Mouse (Mus musculus): ENCODE measurements around the gene Hnrnpc. TPM values are rescaled to one million over a fixed set of nuclear protein-coding genes. Genes with fewer than 3 reads are reported as not detected.

Hnrnpc gene
- polyA plus RNA-seq, 1 experiment: 237 TPM

- TF ChIP-seq POLR2A (IDR thresholded peaks at IDR 0.05; ENCODE audit: borderline replicate concordance, low read depth, low read length) (no peak), CTCF (IDR thresholded peaks at IDR 0.05; ENCODE audit: low read depth, low read length) (no peak)
- no peak overlapping the region for H3K4me3 ChIP-seq (ENCODE audit: insufficient read depth, low read length)
- H3K4me1 ChIP-seq (ENCODE audit: control insufficient read depth, insufficient read depth, low read length): peaks cover 12% of the 10 kb centered on the region
- no peak overlapping the region for H3K27ac ChIP-seq (ENCODE audit: insufficient read depth, low read depth, low read length)
These were observed 20.8 kb upstream of the Hnrnpc start for GRCm38 (mm10) chr14:52124636-52125035.

DNA sequence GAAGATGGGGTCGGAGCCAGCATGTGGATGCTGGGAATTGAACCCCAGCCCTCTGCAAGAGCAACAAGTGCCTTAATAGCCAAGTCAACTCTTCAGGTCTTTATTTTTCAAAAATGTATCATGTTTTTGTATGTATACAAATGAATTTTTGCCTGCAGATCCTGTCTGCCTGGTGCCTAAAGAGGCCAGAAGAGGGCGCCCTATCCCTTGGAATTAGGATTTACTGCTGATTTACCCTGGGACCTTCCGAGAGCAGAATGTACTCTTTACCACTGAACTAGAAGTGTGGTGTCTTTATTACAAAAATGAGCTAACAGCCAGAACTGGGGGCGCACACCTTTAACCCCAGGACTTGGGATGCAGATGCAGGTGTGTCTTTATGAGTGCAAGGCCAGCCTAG is 20.1 kb upstream of the Hnrnpc start:
- H3K4me3 ChIP-seq (ENCODE audit: insufficient read depth, low read length): no peak overlapping the region
- peak; percentile 71 for TF ChIP-seq CTCF (IDR thresholded peaks at IDR 0.05; ENCODE audit: low read depth, low read length)
- no peak for TF ChIP-seq POLR2A (IDR thresholded peaks at IDR 0.05; ENCODE audit: borderline replicate concordance, low read depth, low read length)
- no peak overlapping the region for H3K27ac ChIP-seq (ENCODE audit: insufficient read depth, low read depth, low read length)
- H3K4me1 ChIP-seq (ENCODE audit: control insufficient read depth, insufficient read depth, low read length): peaks cover 16% of the 10 kb centered on the region

DNA sequence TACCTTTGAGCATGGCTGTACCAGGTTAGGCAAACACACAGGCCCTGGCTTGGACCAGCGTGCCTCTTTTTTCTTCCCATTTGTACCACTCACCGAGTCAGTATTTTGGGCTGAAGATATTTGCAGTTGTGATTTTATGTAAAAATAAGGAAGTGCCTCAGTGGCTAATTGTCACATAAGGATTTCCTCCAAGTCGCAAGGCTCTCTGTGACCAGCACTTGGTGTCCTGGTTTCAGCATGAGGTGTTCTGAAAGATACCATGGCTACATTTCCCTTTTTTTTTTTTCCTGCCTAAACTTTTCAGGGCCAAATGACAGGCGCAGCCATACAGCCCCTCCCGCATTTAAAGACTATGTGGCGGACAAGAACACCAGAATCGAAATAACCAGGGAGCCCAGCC is 16.3 kb upstream of the Hnrnpc start:
- Histone ChIP-seq H3K4me3 (ENCODE audit: insufficient read depth, low read length) (peak overlapping the region; percentile 50), H3K4me1 (ENCODE audit: control insufficient read depth, insufficient read depth, low read length) (peaks cover 20% of the 10 kb centered on the region), H3K27ac (ENCODE audit: insufficient read depth, low read depth, low read length) (peak overlapping the region; percentile 89)
- TF ChIP-seq POLR2A (IDR thresholded peaks at IDR 0.05; ENCODE audit: borderline replicate concordance, low read depth, low read length): no peak
- TF ChIP-seq CTCF (IDR thresholded peaks at IDR 0.05; ENCODE audit: low read depth, low read length): no peak

DNA sequence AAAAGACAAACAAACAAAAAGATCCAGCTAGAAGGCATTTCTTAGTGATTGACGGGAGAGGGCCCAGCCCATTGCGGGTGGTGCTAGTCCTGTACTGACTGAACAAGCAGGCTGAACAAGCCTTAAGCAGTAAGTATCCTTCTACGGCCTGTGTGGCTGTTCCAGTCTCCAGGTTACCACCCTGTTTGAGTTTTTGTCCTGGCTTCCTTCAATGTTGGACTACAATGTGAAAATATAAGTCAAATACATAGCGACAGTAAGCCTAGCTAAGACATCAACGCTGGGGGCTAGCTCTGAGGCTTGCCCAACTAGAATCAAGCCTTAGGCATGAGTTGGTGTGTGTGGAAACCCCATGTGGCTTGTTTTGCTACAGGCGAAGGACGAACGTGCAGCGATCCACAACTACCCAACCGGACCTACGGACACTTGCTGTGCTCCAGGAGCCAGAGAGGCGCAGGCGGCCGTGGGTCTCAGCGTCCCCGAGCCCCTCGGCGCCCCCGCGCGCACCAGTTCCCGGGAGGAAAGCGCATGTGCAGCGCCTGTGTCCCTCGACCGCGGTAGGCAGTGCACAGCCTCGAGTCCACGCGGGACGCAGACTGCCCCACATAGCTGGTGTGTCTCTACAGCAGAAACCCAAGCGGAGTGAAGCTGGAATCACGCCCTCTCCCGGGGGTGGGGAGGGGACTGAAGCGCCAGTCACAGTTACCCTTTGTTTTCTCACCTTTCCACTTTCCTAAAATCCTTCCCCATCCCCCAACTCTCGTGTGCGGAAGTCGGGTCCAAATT is 15.2 kb upstream of the Hnrnpc start:
- Histone ChIP-seq H3K4me3 (ENCODE audit: insufficient read depth, low read length) (peak overlapping the region; percentile 50), H3K27ac (ENCODE audit: insufficient read depth, low read depth, low read length) (peak overlapping the region; percentile 89), H3K4me1 (ENCODE audit: control insufficient read depth, insufficient read depth, low read length) (peaks cover 20% of the 10 kb centered on the region)
- no peak for TF ChIP-seq POLR2A (IDR thresholded peaks at IDR 0.05; ENCODE audit: borderline replicate concordance, low read depth, low read length)
- TF ChIP-seq CTCF (IDR thresholded peaks at IDR 0.05; ENCODE audit: low read depth, low read length): no peak

- no peak overlapping the region; the same call in 1 of the 2 replicates for H3K27ac ChIP-seq (ENCODE audit: insufficient read depth, low read depth, low read length)
- H3K4me3 ChIP-seq (ENCODE audit: insufficient read depth, low read length): no peak overlapping the region
- no peak for TF ChIP-seq POLR2A (IDR thresholded peaks at IDR 0.05; ENCODE audit: borderline replicate concordance, low read depth, low read length)
- no peak for TF ChIP-seq CTCF (IDR thresholded peaks at IDR 0.05; ENCODE audit: low read depth, low read length)
- peaks cover 20% of the 10 kb centered on the region for H3K4me1 ChIP-seq (ENCODE audit: control insufficient read depth, insufficient read depth, low read length)
These were observed 14.6 kb upstream of the Hnrnpc start for GRCm38 (mm10) chr14:52118456-52118822.

- Histone ChIP-seq H3K27ac (ENCODE audit: insufficient read depth, low read depth, low read length) (no peak overlapping the region), H3K4me3 (ENCODE audit: insufficient read depth, low read length) (no peak overlapping the region), H3K4me1 (ENCODE audit: control insufficient read depth, insufficient read depth, low read length) (peaks cover 14% of the 10 kb centered on the region)
- TF ChIP-seq CTCF (IDR thresholded peaks at IDR 0.05; ENCODE audit: low read depth, low read length): no peak
- TF ChIP-seq POLR2A (IDR thresholded peaks at IDR 0.05; ENCODE audit: borderline replicate concordance, low read depth, low read length): no peak
These were observed 13.4 kb upstream of the Hnrnpc start for GRCm38 (mm10) chr14:52117241-52117640.

GRCm38 (mm10) chr14:52114101-52114500 is 10.3 kb upstream of the Hnrnpc start:
- peaks cover 5% of the 10 kb centered on the region for H3K4me1 ChIP-seq (ENCODE audit: control insufficient read depth, insufficient read depth, low read length)
- no peak for TF ChIP-seq POLR2A (IDR thresholded peaks at IDR 0.05; ENCODE audit: borderline replicate concordance, low read depth, low read length)
- no peak for TF ChIP-seq CTCF (IDR thresholded peaks at IDR 0.05; ENCODE audit: low read depth, low read length)
- H3K4me3 ChIP-seq (ENCODE audit: insufficient read depth, low read length): no peak overlapping the region
- no peak overlapping the region for H3K27ac ChIP-seq (ENCODE audit: insufficient read depth, low read depth, low read length)

DNA sequence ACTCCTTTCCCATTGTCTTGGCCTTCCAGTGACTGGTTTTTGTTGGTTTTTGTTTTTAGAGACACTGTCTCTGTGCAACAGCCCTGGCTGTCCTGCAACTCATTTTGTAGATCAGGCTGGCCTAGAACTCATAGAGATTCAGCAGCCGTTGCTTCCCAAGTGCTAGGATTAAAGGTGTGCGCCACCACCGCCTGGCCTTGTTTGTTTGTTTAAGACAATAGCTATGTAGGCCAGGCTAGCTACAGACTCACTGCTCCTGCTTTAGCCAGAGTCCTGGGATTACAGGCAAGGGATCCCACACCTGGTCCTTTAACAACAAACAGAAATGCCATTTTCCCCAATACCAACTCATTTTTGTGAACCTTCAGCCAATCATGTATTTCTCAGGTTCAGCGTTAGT is 6.5 kb upstream of the Hnrnpc start, which contains the start of gene Rpgrip1:
Rpgrip1 (plus strand) TSS at position 359 of the 400 bp plus-strand sequence.
- no peak within 1 kb of the TSS for H3K27ac ChIP-seq (ENCODE audit: insufficient read depth, low read depth, low read length)
- no peak for TF ChIP-seq POLR2A (IDR thresholded peaks at IDR 0.05; ENCODE audit: borderline replicate concordance, low read depth, low read length)
- no peak for TF ChIP-seq CTCF (IDR thresholded peaks at IDR 0.05; ENCODE audit: low read depth, low read length)

GRCm38 (mm10) chr14:52108025-52108424 is 4.2 kb upstream of the Hnrnpc start:
- TF ChIP-seq CTCF (IDR thresholded peaks at IDR 0.05; ENCODE audit: low read depth, low read length): no peak
- no peak for TF ChIP-seq POLR2A (IDR thresholded peaks at IDR 0.05; ENCODE audit: borderline replicate concordance, low read depth, low read length)
- Histone ChIP-seq H3K4me1 (ENCODE audit: control insufficient read depth, insufficient read depth, low read length) (peaks cover 26% of the 10 kb centered on the region), H3K4me3 (ENCODE audit: insufficient read depth, low read length) (no peak overlapping the region), H3K27ac (ENCODE audit: insufficient read depth, low read depth, low read length) (peak overlapping the region; percentile 96)

More for the DNA sequence above, 6.5 kb upstream of the Hnrnpc start, which contains the start of gene Rpgrip1:
- H3K4me1 ChIP-seq (ENCODE audit: control insufficient read depth, insufficient read depth, low read length): peaks cover 21% of the 10 kb centered on the region
- H3K4me3 ChIP-seq (ENCODE audit: insufficient read depth, low read length): no peak within 1 kb of the TSS

DNA sequence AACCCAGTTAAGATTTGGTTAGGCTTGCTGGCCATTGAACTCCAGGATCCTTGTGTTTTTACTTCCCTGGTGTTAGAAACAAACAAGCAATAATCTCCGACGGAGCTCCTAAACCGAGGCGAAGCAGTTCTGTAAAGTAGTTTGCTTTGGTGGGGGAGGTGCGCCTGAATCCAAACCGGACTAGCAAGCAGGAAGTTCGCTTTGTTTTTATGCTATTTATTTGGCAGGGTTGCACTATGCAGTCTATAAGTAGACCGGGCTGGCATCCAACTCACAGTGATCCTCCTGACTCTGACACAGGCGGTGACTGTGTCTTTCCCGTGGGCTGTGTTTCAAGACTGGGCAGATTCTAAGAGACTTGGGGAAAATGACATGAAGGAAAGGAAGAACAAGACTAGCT is 2.9 kb upstream of the Hnrnpc start:
- H3K27ac ChIP-seq (ENCODE audit: insufficient read depth, low read depth, low read length): peak overlapping the region; percentile 96
- TF ChIP-seq CTCF (IDR thresholded peaks at IDR 0.05; ENCODE audit: low read depth, low read length) (no peak), POLR2A (IDR thresholded peaks at IDR 0.05; ENCODE audit: borderline replicate concordance, low read depth, low read length) (no peak)
- H3K4me1 ChIP-seq (ENCODE audit: control insufficient read depth, insufficient read depth, low read length): peaks cover 26% of the 10 kb centered on the region
- peak overlapping the region; percentile 16; the same call in 1 of the 2 replicates for H3K4me3 ChIP-seq (ENCODE audit: insufficient read depth, low read length)

All from bone marrow macrophage, adult 2 months (primary cell).